Mouse (Mus musculus) B cell, adult 62 days (primary cell): ENCODE results near the gene Olfr1298. TPM values are rescaled to one million over a fixed set of nuclear protein-coding genes. Genes with fewer than 3 reads are reported as not detected.

Source experiments
- total RNA-seq: library from RNA; stranded (reverse); gene quantifications from 4 replicates; pipeline ENCODE4 v1.2.4, GENCODE M21; 2023

Gene Olfr1298
- not detected in 4 replicates for total RNA-seq

GRCm38 (mm10) chr2:111649101-111649500, at the start of gene Olfr1298:
TSS of gene Olfr1298 (minus strand) at chr2:111649201.

GRCm38 (mm10) chr2:111661119-111661518, 12.1 kb upstream of the Olfr1298 start, which contains the start of gene Olfr1299:
TSS of gene Olfr1299 (plus strand) at chr2:111661419.

GRCm38 (mm10) chr2:111626397-111626796, 22.6 kb downstream of the Olfr1298 start, which contains the start of gene Olfr1297:
TSS of gene Olfr1297 (minus strand) at chr2:111626497.

Other genes with a start within 250 kb of the Olfr1298 start
- not detected in 4 replicates for gene Olfr1286, start 226.1 kb downstream of the Olfr1298 start, total RNA-seq
- not detected in 4 replicates for gene Olfr1287, start 200.1 kb downstream of the Olfr1298 start, total RNA-seq
- not detected in 4 replicates for gene Olfr1288, start 175.1 kb downstream of the Olfr1298 start, total RNA-seq
- not detected in 4 replicates for gene Olfr1289, start 168.4 kb downstream of the Olfr1298 start, total RNA-seq
- gene Olfr1290, start 155.4 kb downstream of the Olfr1298 start, total RNA-seq: not detected in 4 replicates
- gene Olfr1291-ps1, start 152.0 kb downstream of the Olfr1298 start, total RNA-seq: not detected in 4 replicates
- not detected in 4 replicates for gene Olfr1293-ps, start 124.0 kb downstream of the Olfr1298 start, total RNA-seq
- not detected in 4 replicates for gene Olfr1294, start 108.9 kb downstream of the Olfr1298 start, total RNA-seq
- not detected in 4 replicates for gene Olfr1295, start 79.5 kb downstream of the Olfr1298 start, total RNA-seq
- gene Olfr1297, start 22.7 kb downstream of the Olfr1298 start, total RNA-seq: not detected in 4 replicates
- not detected in 4 replicates for gene Olfr1299, start 12.2 kb upstream of the Olfr1298 start, total RNA-seq
- gene Olfr1301, start 101.8 kb upstream of the Olfr1298 start, total RNA-seq: not detected in 4 replicates
- not detected in 4 replicates for gene Olfr1302, start 128.2 kb upstream of the Olfr1298 start, total RNA-seq
- not detected in 4 replicates for gene Olfr1303, start 171.1 kb upstream of the Olfr1298 start, total RNA-seq
- not detected in 4 replicates for gene Olfr1305, start 227.9 kb upstream of the Olfr1298 start, total RNA-seq